Mouse (Mus musculus) T-helper 17 cell (primary cell): ENCODE data around the gene Prkci.

Experiments
- in situ Hi-C, 2 experiments: fragments of 300-600 bp; cut with MboI, MseI; formaldehyde crosslinking; loops; 1 replicate in 1 of 2; 2 replicates in 1 of 2; pipeline ENCODE4 v1.15.1; 2025; ENCODE audit warnings: high pct_unique_total_duplicates in 2 of 2

The Prkci gene

DNA sequence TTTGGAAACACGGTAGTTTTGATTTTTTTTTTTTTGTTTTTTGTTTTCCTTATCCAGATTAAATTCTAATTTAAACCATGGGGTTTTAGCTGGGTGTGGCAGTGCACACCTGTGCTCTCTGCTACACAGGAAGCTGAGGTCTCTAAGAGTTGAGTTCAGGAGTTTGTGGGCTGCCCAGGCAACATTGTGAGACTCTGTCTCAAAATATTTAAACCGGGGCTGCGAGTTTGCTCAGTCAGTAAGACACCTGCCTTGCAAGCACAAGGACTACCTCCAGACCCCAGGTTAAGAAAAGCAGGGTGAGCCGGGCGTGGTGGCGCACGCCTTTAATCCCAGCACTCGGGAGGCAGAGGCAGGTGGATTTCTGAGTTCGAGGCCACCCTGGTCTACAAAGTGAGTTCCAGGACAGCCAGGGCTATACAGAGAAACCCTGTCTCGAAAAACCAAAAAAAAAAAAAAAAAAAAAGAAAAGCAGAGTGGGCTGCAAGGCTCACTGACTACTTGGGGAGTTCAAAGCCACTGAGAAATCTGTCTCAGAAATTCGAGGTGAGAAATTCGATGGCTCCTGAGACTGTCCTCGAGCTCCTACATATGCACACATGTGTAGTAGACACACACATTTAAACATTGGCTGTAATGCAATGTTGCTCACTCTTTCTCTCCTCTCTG, 87.4 kb downstream of the Prkci start:
- in situ Hi-C loops, result no loop called here

DNA sequence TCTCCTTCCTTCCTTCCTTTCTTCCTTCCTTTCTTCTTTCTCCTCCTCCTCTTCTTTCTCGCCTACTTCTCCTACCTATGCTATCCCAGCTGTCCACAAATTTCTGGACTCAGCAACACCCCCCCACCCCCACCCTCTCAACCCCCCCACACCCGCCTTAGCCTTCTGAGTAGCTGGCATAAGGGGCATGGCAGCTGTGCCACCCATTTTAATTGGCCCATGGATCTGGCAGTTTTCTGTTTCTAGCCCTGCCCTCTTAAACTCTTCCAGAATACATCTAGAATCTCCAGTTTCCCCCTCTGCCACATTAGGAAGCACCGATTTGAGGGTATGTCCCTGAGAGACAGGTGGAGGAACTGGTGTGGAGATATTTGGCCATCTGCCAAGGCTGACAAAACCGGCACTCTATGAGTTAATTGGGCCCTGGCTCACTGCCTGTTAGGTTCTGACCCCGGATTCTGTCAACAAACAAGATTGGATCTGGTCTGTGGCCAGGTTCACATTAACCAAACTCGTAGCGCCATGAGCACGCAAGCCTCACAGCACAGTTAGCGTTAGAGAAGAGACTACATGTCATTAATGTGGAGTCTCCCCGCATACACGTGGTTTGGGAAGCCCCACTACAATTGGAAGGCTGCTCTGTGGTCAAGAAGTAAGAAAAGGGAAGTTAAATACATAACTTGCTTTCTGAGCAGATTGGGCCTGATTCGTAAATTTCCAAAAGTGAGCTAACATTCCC, 88.1 kb downstream of the Prkci start:
- in situ Hi-C loops, result no loop called here

DNA sequence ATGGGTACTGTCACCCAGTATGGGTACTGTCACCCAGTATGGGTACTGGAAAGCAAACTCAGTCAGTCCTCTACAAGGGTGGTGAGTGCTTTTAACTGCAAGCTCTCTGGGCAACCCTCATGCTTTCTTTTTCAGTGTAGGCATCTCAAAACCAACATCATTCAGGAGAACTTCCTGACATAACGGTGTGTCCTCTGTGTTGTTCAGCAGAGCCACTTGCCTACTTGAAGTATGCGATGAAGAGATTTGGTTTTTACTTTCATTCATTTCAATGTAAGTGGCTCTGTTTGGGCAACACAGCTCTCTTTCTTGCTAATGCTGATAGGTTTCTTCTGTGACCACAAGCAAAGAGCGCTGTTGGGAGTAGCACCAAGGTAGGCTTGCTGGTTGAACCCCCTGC, 89.5 kb downstream of the Prkci start:
- in situ Hi-C loops, result no loop called here

DNA sequence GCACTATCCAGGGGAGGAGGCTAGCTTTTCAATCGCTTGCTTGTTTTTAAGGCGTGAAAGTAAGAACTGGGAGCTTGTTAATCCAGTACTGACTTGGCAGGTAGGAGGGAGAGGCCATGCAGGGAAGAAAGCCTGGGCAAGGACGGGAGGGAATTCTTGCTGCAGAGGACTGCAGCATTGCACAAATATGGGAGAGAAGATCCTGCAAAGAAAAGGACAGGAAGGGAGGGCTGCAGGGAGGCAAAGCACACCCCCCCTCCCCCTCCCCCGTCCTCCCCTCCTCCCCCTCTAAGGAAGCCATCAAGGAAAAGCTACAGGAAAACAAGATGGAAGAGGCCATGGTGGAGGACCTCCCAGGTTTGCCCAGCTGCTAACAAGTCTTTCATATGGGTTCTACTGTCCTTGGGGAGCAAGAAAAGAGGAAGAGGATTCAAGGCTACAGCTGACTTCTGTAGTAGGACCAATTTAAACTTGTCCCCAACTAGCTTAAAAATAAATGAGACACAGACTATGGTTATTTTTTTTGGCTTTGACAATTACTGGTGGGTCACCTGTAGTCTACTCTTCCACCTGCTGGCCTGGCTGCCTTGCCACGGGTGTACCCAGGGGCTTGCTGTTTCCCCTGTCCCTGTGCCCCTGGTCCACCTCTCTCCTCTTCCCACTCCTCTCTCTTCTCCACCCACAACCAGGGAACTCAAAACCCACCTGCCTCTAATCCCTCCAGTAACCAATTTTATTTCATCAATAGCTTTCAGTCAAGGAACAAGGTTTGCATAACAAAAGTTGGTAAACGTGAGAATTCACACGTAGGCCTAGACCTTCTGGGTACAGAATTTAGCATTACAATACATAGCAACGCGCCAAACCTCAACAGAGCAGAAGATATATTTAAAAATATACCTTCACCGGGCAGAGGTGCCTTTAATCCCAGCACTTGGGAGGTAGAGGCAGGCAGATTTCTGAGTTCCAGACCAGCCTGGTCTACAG, 93.5 kb downstream of the Prkci start:
- in situ Hi-C loops, result no loop called here

DNA sequence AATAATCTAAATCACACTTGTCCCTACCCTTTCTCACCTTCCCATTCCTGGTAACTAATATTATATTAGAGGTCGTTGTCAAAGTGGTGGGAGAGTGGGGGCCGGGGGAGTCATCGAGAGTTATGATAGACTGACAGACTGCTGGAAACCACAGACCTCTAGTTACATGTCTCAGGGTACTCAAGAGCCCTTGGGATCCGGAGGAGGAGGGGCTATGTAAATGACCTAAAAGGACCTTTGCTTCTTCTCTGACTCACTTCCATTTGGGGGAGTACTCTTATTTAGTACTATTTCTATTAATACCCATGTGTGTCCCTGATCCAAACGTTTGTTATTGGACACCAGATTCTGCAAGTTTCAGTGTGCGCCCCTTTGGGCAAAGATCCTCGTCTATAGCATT, 94.4 kb downstream of the Prkci start:
- in situ Hi-C loops, result loop anchor here in 1 of 2 experiments (5.0 kb wide), 1 partner anchor 33 kb away; no protein-coding TSS in a partner anchor

DNA sequence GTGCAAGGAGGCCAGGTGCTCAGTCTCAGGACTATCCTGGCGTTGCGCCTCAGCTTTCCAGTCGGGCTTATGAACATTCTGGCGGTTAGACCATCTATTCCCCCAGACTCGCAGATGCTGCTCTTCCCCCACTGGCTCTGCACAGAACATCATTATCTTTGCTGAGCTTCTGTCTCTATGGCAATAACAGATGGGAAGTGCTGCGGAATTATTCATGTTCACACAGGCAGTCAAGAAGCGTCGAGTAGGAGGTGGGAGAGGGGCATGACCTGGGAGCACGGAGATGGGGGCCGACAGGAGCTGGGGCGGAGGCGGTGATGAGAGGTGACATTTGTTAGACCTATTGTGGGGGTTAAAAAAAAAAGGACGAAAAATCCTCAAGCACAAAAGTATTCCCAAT, 97.6 kb downstream of the Prkci start:
- in situ Hi-C loops, result loop anchor here in 1 of 2 experiments (5.0 kb wide), 1 partner anchor 36 kb away; no protein-coding TSS in a partner anchor

DNA sequence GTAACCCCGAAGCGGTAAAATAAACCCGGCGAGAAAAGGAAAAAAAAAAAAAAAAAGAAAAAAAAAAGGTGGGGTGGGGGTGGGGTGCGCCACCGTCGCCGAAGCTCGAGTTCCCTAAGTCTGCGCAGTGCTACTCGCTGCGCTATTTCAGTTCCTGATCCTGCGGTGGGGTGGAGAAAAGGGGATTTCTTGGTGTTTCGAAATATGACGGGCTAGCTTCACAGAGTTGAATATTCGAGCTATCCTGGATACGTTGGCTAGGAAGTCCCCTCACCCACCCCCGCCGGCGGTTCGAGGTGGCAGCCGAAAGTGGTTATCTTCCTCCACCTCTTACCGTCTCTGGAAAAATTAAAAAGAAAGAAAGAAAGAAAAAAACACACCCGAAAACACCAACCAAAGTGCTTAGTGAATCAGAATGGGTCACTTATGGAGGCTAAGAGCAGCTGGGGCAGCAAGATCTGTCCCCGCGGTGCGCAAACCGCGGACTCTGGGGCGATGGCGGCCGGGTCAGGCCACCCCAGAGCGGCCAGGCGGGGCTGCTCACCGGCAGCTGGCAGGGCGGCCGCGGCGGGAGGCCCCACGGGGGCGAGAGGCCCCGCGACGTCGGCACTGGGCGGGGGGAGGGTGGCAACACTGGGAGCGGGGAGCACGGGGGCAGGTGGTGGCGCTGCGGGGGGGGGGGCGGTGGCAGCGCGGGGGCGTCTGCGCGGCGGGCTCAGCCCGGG, 98.2 kb downstream of the Prkci start:
- in situ Hi-C loops, result loop anchor here in 1 of 2 experiments (5.0 kb wide), 1 partner anchor 36 kb away; no protein-coding TSS in a partner anchor

DNA sequence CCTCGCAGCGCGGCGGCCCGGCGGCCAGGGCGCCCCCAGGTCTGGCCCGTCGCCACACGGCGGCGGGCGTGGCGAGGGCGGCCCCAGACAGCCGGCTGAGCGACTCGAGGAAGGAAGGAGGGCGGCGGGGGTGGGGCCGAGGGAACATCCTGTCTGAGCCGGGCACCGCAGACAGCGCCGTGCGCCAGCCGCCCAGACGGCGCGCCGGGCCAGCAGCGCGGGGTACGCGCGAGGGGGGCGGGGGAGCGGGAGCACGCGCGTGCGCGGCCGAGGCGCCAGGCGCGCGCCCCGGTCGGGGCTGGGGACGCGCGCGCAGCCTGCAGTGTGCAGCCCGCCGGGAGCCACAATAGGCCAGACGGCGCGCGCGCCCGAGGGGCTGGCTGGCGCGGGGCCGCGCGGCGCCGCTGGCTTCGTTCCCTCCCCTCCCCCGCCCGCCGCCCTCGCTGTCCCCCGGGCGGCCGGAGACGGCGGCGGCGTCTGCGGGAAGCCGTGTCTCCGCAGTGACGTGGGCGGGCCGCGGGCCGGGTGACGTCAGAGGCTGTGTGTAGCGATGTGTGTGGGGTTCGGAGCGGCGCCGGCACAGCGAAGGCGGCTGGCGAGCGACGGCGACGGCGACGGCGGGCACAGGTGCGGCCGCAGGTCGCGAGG, 99.1 kb downstream of the Prkci start, which contains the start of gene Skil:
Skil (plus strand) TSS at position 528 of the 648 bp plus-strand sequence.
- in situ Hi-C loops, result loop anchor here in 1 of 2 experiments (5.0 kb wide), 1 partner anchor 37 kb away; no protein-coding TSS in a partner anchor

DNA sequence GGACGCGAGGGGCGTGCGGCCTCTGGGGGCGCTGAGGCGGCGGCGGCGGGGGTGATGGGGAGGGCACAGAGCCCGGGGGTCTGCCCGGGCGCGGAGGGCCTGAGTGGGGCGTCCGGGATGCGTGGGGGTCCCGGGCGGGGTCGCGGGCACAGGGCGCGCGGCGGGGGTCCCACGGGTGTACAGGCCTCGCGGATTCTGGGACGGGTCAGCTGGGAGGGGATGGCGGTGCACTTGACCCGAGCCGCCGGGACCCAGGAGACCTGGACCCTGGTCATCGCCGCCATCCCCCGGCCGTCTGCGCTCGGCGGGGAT, 99.6 kb downstream of the Prkci start:
- in situ Hi-C loops, result no loop called here

DNA sequence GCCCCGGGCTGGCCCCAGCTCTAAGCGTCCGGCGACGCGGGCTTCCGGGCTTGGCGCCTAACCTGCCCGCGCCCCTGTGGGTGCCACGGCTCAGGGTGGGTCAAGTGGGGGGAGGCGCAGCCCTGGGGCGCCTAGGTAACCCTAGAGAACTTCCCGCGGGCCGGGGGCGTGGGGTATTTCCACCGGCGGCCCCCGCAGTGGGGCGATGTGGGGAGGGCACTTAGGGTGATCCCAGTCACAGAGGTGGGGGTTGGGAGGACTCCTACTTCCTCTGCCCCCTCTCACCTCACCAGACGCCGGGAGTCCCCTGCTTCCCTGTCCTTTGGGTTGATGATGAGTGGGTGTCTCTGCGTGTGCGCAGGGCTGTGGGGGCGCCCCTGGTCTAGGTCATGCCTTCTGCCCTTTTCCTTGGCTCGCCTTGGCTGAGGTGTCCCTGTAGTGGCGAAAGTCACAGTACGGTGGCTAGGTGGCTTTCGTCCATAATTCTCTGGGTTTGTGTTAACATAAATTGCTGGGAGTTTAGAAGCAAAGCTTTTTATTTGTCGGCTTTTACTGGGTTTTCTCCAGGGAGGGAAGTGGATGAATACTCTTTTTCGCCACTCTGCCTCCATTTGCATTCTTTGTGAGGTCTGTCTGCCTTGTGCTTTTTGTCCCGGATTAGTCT, 100.1 kb downstream of the Prkci start:
- in situ Hi-C loops, result no loop called here

DNA sequence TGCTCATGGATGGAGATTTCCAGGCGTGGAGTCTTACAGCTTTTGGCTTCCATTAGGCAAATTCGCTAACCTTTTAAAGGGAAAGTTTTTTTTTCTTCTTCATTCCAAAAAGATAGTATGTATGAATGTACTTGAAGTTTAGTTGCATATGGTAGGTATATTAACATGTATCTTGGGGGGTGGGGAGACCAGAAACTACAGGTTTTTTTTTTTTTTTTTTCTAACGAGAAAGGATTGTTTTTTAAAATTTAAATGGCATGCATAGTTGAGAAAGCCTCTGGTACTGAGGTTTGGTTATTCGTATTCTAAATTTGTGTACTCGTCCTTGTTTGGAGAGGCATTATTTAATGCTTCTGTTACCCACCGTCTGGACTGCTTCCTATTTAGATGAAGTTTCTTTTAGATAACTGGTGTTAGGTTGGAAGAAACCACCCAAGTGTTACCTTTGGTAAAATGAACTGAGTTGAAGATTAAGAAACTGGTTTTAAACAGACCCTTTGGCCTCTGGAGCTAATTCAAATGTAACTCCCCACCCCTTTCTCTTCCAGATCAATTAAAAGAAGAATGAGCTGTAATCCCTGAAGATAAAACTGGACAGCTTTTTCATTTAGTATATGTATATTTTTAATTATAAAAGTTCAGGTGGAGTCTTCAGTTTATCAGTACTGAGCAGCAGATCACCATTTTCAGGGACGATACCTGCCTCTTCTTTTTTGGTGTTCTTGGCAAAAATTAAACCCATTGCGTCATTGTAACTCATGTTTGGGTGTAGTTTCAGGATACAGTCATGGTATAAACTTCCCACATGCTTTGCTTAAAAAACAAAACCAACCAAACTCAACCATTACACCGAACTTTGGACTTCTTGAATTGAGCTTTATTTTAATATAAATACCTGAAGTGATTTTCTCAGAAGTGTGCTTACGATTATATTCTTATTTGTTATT, 100.9 kb downstream of the Prkci start:
- in situ Hi-C loops, result no loop called here

DNA sequence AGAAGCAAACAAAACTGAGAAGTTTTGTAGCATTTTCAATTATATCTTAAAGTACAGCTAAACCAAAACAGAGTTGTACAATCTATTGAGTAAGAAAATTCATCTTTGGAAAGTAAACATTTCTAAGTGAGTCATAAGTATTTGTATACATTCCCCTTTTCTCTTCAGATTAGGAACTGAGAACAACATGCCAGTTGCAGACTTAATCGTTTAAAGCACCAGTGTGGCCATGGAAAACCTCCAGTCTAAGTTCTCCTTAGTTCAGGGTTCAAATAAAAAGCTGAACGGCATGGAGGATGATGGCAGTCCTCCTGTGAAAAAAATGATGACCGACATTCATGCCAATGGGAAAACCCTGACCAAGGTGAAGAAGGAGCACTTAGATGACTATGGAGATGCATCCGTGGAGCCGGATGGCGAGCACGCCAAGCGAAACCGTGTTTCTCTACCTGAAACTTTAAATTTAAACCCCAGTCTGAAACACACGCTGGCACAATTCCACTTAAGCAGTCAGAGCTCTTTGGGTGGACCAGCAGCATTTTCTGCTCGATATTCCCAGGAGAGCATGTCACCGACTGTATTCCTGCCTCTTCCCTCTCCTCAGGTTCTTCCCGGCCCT, 101.7 kb downstream of the Prkci start:
- in situ Hi-C loops, result no loop called here

DNA sequence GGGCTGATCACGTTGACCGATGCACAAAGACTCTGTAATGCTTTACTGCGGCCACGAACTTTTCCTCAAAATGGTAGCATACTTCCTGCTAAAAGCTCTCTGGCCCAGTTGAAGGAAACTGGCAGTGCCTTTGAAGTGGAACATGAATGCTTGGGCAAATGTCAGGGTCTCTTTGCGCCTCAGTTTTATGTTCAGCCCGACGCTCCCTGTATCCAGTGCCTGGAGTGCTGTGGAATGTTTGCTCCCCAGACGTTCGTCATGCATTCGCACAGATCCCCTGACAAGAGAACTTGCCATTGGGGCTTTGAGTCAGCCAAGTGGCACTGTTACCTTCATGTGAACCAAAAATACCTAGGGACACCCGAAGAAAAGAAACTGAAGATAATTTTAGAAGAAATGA, 102.4 kb downstream of the Prkci start:
- in situ Hi-C loops, result no loop called here

DNA sequence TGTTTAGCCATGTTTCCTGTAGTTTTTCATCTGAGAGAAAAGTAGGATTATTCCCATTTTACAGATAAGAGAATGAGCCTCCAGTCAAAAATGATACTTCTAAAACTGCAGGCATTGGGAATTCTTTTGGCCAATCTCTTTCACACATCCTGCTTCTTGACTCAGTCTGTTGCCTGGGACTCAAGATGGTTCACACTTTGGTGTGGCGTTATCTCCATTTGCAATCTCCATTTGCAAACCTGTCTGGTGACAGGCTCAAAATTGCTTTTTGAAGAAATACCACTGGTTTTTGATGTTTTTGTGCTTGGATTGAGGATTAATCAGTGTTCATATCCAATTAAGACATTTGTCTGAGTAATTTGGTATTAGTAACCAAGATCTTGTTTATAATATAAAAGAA, 103.0 kb downstream of the Prkci start:
- in situ Hi-C loops, result no loop called here

DNA sequence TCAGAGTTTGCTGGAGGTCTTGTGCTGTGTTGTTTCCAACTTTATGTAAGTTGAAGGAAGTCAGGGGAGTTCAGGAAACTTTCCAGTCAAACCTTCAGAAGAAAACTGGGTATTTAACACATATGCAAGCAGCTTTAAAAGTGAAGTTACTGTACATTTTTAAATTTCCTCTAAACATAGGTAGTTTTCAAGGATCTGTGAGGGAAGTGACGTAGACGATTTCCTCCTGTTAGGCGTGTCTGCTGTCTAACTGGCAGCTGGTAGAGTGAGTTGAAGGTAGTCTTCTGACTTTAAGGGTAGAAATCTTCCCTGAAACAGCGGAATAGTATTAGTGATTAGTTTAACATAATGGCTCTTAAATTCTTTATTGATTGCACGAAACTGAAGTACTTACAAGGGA, 104.5 kb downstream of the Prkci start:
- in situ Hi-C loops, result loop anchor here in 1 of 2 experiments (10.0 kb wide), 1 partner anchor 1305 kb away; no protein-coding TSS in a partner anchor

DNA sequence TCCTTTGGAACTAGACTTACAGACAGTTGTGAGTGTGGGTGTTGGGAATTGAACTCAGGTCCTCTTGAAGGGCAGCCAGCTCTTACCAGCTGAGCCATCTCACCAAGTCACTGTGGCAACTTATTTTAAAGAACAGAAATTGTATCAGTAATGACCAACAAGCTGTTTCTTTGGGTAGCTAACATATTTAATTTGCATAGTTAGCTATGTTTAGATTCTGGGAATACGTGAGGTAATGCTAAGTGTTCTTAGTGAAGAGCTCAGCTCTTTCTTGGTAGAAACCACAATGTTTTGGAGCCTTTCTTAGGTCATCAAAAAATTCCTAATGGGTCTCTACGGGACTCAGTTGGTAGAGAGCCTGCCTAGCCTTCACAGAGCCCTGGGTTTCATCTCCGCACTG, 105.3 kb downstream of the Prkci start:
- in situ Hi-C loops, result loop anchor here in 1 of 2 experiments (10.0 kb wide), 1 partner anchor 1304 kb away; no protein-coding TSS in a partner anchor
